Mouse (Mus musculus): ENCODE data around the gene Eid3.

GRCm38 (mm10) chr10:82899810-82900421 is 33.5 kb downstream of the Eid3 start:
- TF ChIP-seq MEF2A (IDR thresholded peaks at IDR 0.05; ENCODE audit: borderline replicate concordance, low read depth, low read length) (no peak), CTCF (conservative IDR thresholded peaks at IDR 0.05 in 1 of 2, IDR thresholded peaks at IDR 0.05 in 1 of 2; ENCODE audit: low read depth in 2 of 2, low read length in 2 of 2) (0 out of 4 replicates have a peak, but pooled peaks of 1 of the 2 experiments have one; percentile 4), EP300 (IDR thresholded peaks at IDR 0.05; ENCODE audit: low read length) (no peak), MAZ (IDR thresholded peaks at IDR 0.05; ENCODE audit: low read depth, low read length) (no peak), ETS1 (conservative IDR thresholded peaks at IDR 0.05; ENCODE audit: low read depth, low read length) (no peak), JUND (conservative IDR thresholded peaks at IDR 0.05; ENCODE audit: low read depth, low read length) (no peak)
